Mouse (Mus musculus) right cerebral cortex, postnatal 4 days (tissue): ENCODE data around the gene 1110004F10Rik.

Experiments used
- DNase-seq: peaks from one replicate; pipeline ENCODE4 v3.0.0-alpha.2; 2022

1110004F10Rik gene

GRCm38 (mm10) chr7:116093466-116093850 lies 54.3 kb downstream of the 1110004F10Rik start:
- DNase-seq, result no peak

DNA sequence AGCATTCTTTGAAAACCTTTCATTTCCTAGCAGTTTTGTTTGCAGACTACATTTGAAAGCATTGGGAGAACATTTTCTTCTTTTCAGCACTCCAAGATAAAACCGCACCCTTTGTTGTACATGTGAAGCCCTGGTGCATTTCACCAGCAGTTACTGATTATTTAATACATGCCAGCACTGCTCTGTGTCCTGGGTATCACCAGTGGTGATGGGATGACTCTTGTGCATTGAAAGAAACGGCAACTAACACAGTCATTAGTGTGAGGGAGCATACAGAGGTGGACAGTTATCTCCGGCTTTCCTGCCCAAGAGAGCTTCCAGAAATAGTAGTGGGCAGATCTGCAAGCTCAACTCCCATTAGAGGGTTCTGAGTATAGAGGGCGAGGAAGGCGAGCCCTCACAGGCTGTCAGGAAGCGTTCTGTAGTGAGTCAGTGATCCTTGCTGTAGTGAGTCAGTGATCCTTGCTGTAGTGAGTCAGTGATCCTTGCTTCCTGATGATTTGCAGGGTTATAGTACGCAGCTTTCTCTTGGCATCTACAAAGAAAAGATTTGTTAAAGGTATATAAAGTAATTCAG lies 60.8 kb downstream of the 1110004F10Rik start:
- DNase-seq, result no peak

- no peak for DNase-seq
Observed at GRCm38 (mm10) chr7:116103091-116103490, 63.9 kb downstream of the 1110004F10Rik start.

GRCm38 (mm10) chr7:116110661-116111060 lies 71.5 kb downstream of the 1110004F10Rik start:
- no peak for DNase-seq

DNA sequence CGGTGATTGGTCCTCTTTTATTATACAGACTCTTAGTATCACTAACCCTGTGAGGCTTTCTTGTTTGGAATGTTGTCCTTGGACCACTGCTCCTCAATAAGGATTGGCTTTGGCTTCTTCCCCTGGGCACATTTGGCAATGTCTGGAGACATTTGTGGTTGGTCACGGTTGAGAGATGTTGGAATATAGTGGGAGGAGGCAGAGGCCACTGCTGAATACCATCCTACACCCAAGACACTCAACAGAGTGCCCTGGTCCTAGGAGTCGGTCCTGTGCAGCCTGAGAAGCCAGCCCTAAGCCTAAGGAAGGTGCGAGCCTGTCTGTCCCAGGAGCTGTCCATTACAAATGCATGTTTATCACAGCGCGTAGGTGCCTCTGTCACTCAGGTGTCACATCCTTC lies 72.3 kb downstream of the 1110004F10Rik start:
- DNase-seq, result no peak

- DNase-seq, result no peak
Observed at GRCm38 (mm10) chr7:116115216-116115930, 76.2 kb downstream of the 1110004F10Rik start.

DNA sequence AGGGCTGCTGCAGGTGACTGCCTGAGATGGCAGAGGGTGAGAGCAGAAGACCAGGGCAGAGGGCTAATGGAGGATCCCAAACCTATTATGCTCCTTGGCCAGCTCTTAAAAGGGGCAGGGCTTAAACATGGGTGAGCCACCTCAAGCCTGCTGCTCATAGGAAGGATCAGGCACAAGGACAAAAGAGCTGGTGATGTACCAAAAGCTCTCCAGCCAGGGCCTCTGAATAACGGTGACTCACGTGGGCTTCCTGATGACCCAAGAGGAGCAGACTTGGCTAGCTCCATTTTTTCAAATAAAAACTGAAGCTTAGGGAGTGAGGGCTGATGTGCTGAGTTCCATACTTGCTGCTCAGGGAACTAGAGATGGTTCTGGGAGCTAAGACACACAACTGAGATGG lies 76.8 kb downstream of the 1110004F10Rik start:
- no peak for DNase-seq

- DNase-seq, result no peak
Observed at GRCm38 (mm10) chr7:116119306-116119857, 80.2 kb downstream of the 1110004F10Rik start.

GRCm38 (mm10) chr7:116120737-116121136 lies 81.5 kb downstream of the 1110004F10Rik start:
- DNase-seq, result no peak

GRCm38 (mm10) chr7:116121202-116121601 lies 82.0 kb downstream of the 1110004F10Rik start:
- no peak for DNase-seq

DNA sequence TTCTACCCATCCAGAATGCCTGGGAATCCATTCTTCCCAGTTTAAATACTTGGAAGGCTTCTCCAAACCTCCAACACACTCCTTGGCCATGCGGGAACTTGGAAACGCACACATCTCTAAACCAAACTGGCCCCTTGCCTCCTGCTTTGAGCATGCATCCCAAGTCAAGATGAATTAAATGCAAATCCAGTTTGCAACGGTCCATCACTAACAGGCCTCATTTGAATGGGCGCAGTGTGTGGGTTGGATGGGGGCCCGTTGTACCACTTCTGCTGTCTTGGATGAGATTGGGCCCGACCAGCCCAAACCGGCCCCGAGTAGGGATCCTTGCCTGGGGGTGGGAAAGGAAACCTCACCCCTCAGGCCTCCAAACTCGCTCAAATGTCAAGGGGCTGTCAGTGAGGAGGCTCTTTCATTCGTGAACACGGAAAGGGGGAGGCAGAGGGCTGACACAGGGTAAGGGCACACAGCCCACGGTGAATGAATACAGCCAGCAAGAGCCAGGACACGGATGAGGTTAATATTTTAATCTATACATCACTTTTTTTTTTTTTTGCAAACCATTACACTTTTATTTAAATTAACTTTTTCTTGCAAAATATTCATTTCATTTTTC lies 83.9 kb downstream of the 1110004F10Rik start:
- peak; percentile 59 for DNase-seq

- no peak for DNase-seq
Observed at GRCm38 (mm10) chr7:116123597-116123985, 84.4 kb downstream of the 1110004F10Rik start.

DNA sequence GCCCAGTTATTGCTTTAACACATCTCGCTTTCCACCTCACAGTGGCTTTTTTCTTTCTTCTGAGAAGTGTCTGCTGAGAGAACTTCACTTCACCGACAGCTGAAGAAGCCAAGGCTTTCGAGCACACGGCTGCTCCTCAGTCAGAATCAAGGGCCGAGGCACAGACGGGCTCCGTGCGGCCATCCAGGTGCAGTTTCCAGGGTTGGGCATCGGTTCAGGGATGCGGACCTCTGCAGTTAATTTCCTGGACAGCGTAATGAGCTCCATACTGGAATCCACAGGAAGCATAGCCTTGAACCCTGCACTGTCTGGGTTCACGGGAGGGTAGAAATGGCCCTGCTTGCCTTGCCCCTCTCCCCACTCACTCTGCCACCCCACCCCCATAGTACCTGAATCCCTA lies 84.9 kb downstream of the 1110004F10Rik start:
- no peak for DNase-seq

GRCm38 (mm10) chr7:116125671-116126070 lies 86.5 kb downstream of the 1110004F10Rik start:
- DNase-seq, result no peak

GRCm38 (mm10) chr7:116127052-116127451 lies 87.9 kb downstream of the 1110004F10Rik start:
- DNase-seq, result no peak

GRCm38 (mm10) chr7:116128286-116128685 lies 89.1 kb downstream of the 1110004F10Rik start:
- DNase-seq, result no peak

DNA sequence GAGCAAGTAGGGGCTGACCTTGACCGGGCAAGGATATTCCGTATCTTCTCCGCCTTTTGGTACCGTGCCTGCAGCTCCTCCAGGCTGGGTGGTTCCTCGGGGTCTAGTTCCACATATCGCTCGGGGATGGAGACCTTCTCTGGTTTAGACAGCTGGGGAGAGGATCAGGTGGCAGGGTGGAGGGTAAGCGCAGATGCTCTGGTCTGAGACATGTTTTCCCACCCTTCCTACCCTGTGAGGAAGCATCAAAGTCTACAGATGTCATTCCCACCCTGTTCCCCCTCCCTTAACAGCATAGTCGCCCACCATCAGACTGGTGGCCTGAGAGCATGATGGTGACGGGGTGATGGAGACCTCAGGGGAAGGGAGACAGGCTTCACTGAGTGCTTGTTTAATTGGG lies 90.2 kb downstream of the 1110004F10Rik start:
- no peak for DNase-seq

GRCm38 (mm10) chr7:116131390-116131789 lies 92.2 kb downstream of the 1110004F10Rik start:
- peak; percentile 39 for DNase-seq

GRCm38 (mm10) chr7:116132078-116132477 lies 92.9 kb downstream of the 1110004F10Rik start:
- peak; percentile 81 for DNase-seq

DNA sequence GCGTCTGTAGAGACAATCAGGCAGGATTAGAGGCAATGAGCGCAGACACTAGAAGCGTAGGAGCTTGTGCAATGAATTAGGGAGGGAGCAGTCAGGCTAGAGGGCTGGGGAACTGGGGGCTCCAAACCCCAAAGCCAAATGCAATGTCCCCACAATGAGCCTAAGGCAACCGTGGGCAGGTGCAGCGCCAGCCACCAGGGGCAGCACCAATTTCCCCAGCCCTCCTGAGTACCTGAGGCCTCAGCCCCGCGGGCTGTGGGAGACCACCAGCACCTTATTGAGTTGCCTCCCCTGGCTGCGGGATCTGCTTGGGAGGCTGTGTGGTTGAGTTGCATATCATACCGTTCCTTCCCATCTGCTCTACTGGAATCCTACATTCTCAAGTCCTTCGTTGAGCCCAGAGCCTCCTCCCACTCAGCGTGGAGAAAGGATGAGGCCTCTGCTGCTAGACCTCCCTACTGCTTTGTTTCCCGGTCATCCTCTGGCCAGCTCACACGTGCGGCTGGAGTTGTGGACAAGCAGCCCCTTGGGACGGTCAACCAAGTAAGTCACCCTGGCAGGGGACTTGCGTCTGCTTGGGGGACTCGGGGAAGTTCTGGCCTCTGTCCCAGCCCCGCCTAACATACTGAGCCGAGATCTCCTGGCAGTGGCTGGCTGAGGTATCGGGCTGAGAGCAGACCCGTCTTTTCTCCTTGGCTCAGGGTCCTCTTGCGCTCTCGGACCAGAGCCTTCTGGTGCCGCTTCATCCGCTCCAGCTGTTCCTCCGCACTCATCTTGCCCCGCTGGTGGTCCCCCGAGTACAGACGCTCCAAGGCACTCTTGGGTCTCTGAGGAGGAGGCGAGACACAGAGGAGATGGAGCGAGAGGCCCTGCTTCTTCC lies 95.5 kb downstream of the 1110004F10Rik start:
- no peak for DNase-seq

GRCm38 (mm10) chr7:116137149-116137548 lies 98.0 kb downstream of the 1110004F10Rik start:
- DNase-seq, result no peak

DNA sequence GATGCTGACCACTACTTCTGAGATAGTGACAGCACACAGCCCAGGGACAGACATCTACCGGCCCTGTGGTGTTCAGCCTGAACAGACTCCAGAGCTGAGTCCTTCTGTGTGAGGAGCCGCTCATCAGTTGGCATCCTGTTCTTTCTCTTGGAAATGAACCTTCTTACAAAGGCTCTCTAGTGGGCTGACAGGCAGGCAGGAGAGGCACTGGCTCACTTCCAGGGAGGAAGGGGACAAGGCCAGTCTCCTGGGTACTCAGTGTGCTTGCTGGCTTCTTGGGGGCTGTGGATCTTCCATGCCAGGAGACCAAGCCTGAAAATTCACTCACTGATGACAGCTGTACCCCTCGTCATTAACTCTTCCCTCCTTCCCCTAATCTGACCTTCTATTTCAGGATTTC lies 98.5 kb downstream of the 1110004F10Rik start:
- no peak for DNase-seq

- DNase-seq, result no peak
Observed at GRCm38 (mm10) chr7:116145030-116145429, 105.8 kb downstream of the 1110004F10Rik start.
